Comparison of ENCODE assay signal across 8 mouse cellular contexts in genomic region chr11:8457951-8458350, GRCm38 (mm10).
DNase-seq lines count a peak whose midpoint lies in the region; ATAC-seq lines count a peak whose summit lies in the region.
"Had no signal": no experiment of that assay in that cellular context is flagged by ENCODE, and none has a peak within 500 bp of the region (broad histone marks: within the 10 kb centered on the region; RNA-seq: fewer than 3 reads in every experiment).

No protein-coding gene starts in this region.

- peaks cover 15% of the 10 kb centered on the region; the same call in 1 of the 2 replicates for H3K36me3 ChIP-seq in embryonic facial prominence, embryonic 15.5 days
- no peaks in the 10 kb centered on the region for H3K36me3 ChIP-seq in hindbrain, embryonic 12.5 days

- no peaks in the 10 kb centered on the region for H3K27me3 ChIP-seq in embryonic facial prominence, embryonic 15.5 days
- H3K27me3 ChIP-seq in hindbrain, embryonic 12.5 days, result no peaks in the 10 kb centered on the region
- H3K27me3 ChIP-seq: liver, embryonic 13.5 days had no signal

- WGBS in embryonic facial prominence, embryonic 15.5 days, result 23% methylated on average over 5 of the region's 5 CpGs
- WGBS in hindbrain, embryonic 12.5 days, result 50% methylated on average over 5 of the region's 5 CpGs

- no peaks in the 10 kb centered on the region for H3K9me3 ChIP-seq in embryonic facial prominence, embryonic 15.5 days (replicated peaks)
- no peaks in the 10 kb centered on the region for H3K9me3 ChIP-seq in hindbrain, embryonic 12.5 days (replicated peaks)
- H3K9me3 ChIP-seq: liver, embryonic 13.5 days had no signal

- no peak overlapping the region for H3K4me2 ChIP-seq in embryonic facial prominence, embryonic 15.5 days (replicated peaks)
- no peak overlapping the region for H3K4me2 ChIP-seq in hindbrain, embryonic 12.5 days (replicated peaks)
- H3K4me2 ChIP-seq: liver, embryonic 13.5 days had no signal

- ATAC-seq in embryonic facial prominence, embryonic 15.5 days (ENCODE audit: insufficient number of reproducible peaks, low FRiP score, low TSS enrichment, low read depth), result no peak
- no peak for ATAC-seq in hindbrain, embryonic 12.5 days (ENCODE audit: low FRiP score)
- ATAC-seq in CD4-positive, CD25-positive, alpha-beta regulatory T cell, adult 4 months, result no peak

- H3K27ac ChIP-seq in embryonic facial prominence, embryonic 15.5 days (replicated peaks), result peak overlapping the region; percentile 73
- H3K27ac ChIP-seq in hindbrain, embryonic 12.5 days, result peak overlapping the region; percentile 32; the same call in 1 of the 2 replicates

- peak; percentile 49 for DNase-seq in left cerebral cortex, postnatal 4 days
- no peak for DNase-seq in left cerebral cortex, adult 9 months (ENCODE audit: low spot score in 2 of 2)
- DNase-seq in lung, postnatal 10 days, result peak; percentile 76
- DNase-seq in layer of hippocampus, adult 9-10 months (ENCODE audit: low spot score), result no peak
- DNase-seq: liver, embryonic 13.5 days had no signal

- H3K4me1 ChIP-seq in embryonic facial prominence, embryonic 15.5 days, result peaks cover 46% of the 10 kb centered on the region
- H3K4me1 ChIP-seq in hindbrain, embryonic 12.5 days, result peaks cover 36% of the 10 kb centered on the region

- no peak overlapping the region for H3K4me3 ChIP-seq in embryonic facial prominence, embryonic 15.5 days (replicated peaks)
- no peak overlapping the region for H3K4me3 ChIP-seq in hindbrain, embryonic 12.5 days
- H3K4me3 ChIP-seq: liver, embryonic 13.5 days had no signal

- intact Hi-C loops in left cerebral cortex, postnatal 4 days (cut with DNase I), result loop anchor here (5.0 kb wide), 1 partner anchor 59 kb away; no protein-coding TSS in a partner anchor

- no peak overlapping the region for H3K9ac ChIP-seq in embryonic facial prominence, embryonic 15.5 days
- H3K9ac ChIP-seq in hindbrain, embryonic 12.5 days, result 0 out of 2 replicates have a peak overlapping the region, but pooled peaks have one; percentile 6
- H3K9ac ChIP-seq: liver, embryonic 13.5 days had no signal

Comparison
In these comparisons a context has a peak if more than half of its experiments do, and no peak if none do; other contexts are left out.
1. DNase-seq: peak in left cerebral cortex, postnatal 4 days (single experiment) and lung, postnatal 10 days (single experiment); none in left cerebral cortex, adult 9 months (0 of 2) and layer of hippocampus, adult 9-10 months (single experiment).